Mouse (Mus musculus): ENCODE measurements around the gene Glis3. TPM values are rescaled to one million over a fixed set of nuclear protein-coding genes. Genes with fewer than 3 reads are reported as not detected.

The Glis3 gene
- polyA plus RNA-seq, 2 experiments: 2.9 to 3.1 TPM

DNA sequence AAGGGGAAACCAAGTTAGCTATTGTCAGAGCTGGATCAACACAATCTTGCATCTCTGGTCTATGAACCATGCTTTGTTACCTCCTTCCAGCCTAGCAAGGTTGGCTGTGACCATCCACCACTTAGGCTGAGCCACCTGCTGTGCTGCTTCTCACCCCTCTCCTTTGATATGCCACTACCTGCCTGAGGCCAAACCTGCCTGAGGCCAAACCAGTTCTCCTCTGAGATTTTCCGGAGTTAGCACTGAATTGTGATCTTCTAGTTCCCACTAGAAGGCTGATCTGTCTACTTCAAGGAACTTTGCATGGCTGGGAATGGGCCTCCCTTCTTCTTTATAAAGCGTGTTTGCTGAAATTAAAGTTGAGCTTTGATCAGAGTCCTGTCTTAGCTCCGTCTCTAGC lies 448.4 kb downstream of the Glis3 start:
- H3K9me3 ChIP-seq (ENCODE audit: control insufficient read depth, low read length): no peaks in the 10 kb centered on the region
- H3K4me1 ChIP-seq (ENCODE audit: control insufficient read depth, insufficient read depth, low read length): no peaks in the 10 kb centered on the region
- H3K4me3 ChIP-seq (replicated peaks; ENCODE audit: low read length): no peak overlapping the region
- no peaks in the 10 kb centered on the region for H3K36me3 ChIP-seq (ENCODE audit: control insufficient read depth, insufficient read depth, low read length)
- DNase-seq (ENCODE audit: low spot score) (no peak), ATAC-seq (ENCODE audit: low FRiP score, low read depth) (no peak)
- no peak for TF ChIP-seq POLR2A (IDR thresholded peaks at IDR 0.05; ENCODE audit: borderline replicate concordance, extremely low read depth, insufficient read depth, insufficient read length)
- 66% methylated on average over 3 of the region's 3 CpGs for WGBS
- no peak overlapping the region for H3K4me2 ChIP-seq (replicated peaks; ENCODE audit: low read depth, low read length, severe bottlenecking)
- no peak overlapping the region for H3K9ac ChIP-seq (ENCODE audit: low read depth, low read length, severe bottlenecking)
- H3K27me3 ChIP-seq (ENCODE audit: control insufficient read depth, insufficient read depth, low read length): no peaks in the 10 kb centered on the region
- H3K27ac ChIP-seq (replicated peaks; ENCODE audit: low read depth, low read length): no peak overlapping the region

DNA sequence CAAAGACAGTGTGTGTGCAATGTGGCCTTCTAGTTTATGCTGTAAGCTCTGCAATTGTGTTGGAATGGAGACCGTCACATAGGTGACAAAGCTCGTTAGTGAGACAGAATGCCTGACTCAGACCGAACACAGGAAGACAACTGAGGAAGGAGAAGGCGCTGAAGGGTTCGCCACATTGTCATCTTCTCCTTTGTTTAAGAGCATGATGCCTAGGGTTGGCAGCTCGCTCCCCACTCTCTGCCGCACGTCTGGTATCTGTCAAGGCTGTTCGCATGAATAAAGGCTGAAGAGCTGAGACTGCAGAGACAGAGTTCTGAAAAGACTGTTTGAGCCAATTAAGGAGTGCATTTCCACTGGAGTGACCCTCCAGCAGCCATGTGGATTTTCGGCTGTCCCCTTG lies 452.4 kb downstream of the Glis3 start:
- no peak overlapping the region for H3K27ac ChIP-seq (replicated peaks; ENCODE audit: low read depth, low read length)
- no peak for ATAC-seq (ENCODE audit: low FRiP score, low read depth)
- 75% methylated on average over 10 of the region's 10 CpGs for WGBS

GRCm38 (mm10) chr19:28225651-28226050 lies 454.2 kb downstream of the Glis3 start:
- H3K36me3 ChIP-seq (ENCODE audit: control insufficient read depth, insufficient read depth, low read length): no peaks in the 10 kb centered on the region
- 22% methylated on average over 6 of the region's 6 CpGs for WGBS
- no peaks in the 10 kb centered on the region for H3K27me3 ChIP-seq (ENCODE audit: control insufficient read depth, insufficient read depth, low read length)
- no peaks in the 10 kb centered on the region for H3K4me1 ChIP-seq (ENCODE audit: control insufficient read depth, insufficient read depth, low read length)
- no peak overlapping the region for H3K4me2 ChIP-seq (replicated peaks; ENCODE audit: low read depth, low read length, severe bottlenecking)
- H3K9ac ChIP-seq (ENCODE audit: low read depth, low read length, severe bottlenecking): no peak overlapping the region
- ATAC-seq (ENCODE audit: low FRiP score, low read depth): no peak
- no peak for TF ChIP-seq POLR2A (IDR thresholded peaks at IDR 0.05; ENCODE audit: borderline replicate concordance, extremely low read depth, insufficient read depth, insufficient read length)
- no peak overlapping the region for H3K4me3 ChIP-seq (replicated peaks; ENCODE audit: low read length)
- H3K9me3 ChIP-seq (ENCODE audit: control insufficient read depth, low read length): no peaks in the 10 kb centered on the region
- H3K27ac ChIP-seq (replicated peaks; ENCODE audit: low read depth, low read length): no peak overlapping the region
- no peak for DNase-seq (ENCODE audit: low spot score)

More for the DNA sequence above, 452.4 kb downstream of the Glis3 start:
- H3K4me1 ChIP-seq (ENCODE audit: control insufficient read depth, insufficient read depth, low read length): no peaks in the 10 kb centered on the region
- no peak for DNase-seq (ENCODE audit: low spot score)
- H3K4me2 ChIP-seq (replicated peaks; ENCODE audit: low read depth, low read length, severe bottlenecking): no peak overlapping the region
- H3K36me3 ChIP-seq (ENCODE audit: control insufficient read depth, insufficient read depth, low read length): no peaks in the 10 kb centered on the region
- no peaks in the 10 kb centered on the region for H3K9me3 ChIP-seq (ENCODE audit: control insufficient read depth, low read length)
- H3K27me3 ChIP-seq (ENCODE audit: control insufficient read depth, insufficient read depth, low read length): no peaks in the 10 kb centered on the region
- H3K4me3 ChIP-seq (replicated peaks; ENCODE audit: low read length): no peak overlapping the region
- TF ChIP-seq POLR2A (IDR thresholded peaks at IDR 0.05; ENCODE audit: borderline replicate concordance, extremely low read depth, insufficient read depth, insufficient read length): no peak
- no peak overlapping the region for H3K9ac ChIP-seq (ENCODE audit: low read depth, low read length, severe bottlenecking)

DNA sequence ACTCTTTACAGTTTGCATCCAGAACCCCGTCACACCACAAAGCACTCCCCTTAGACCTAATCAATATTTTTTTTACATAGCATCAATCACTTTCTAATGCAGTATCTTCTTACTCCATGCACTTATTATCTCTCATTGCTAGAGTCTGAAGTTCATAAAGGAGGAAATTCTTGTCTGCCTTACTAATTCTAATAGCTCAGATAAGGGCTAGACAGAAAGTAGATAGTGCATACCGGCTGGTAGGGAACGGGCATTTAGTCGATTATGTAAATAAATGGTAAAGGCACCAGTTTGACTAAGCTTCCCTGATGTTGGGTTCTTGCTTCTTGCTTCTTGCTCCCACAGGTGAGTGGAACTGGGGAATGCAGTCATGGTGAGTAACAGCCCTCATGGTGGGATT lies 468.2 kb downstream of the Glis3 start:
- Histone ChIP-seq H3K36me3 (ENCODE audit: control insufficient read depth, insufficient read depth, low read length) (no peaks in the 10 kb centered on the region), H3K27ac (replicated peaks; ENCODE audit: low read depth, low read length) (no peak overlapping the region), H3K27me3 (ENCODE audit: control insufficient read depth, insufficient read depth, low read length) (no peaks in the 10 kb centered on the region), H3K4me3 (replicated peaks; ENCODE audit: low read length) (no peak overlapping the region), H3K9me3 (ENCODE audit: control insufficient read depth, low read length) (no peaks in the 10 kb centered on the region; the same call in 1 of the 2 replicates), H3K4me2 (replicated peaks; ENCODE audit: low read depth, low read length, severe bottlenecking) (no peak overlapping the region), H3K9ac (ENCODE audit: low read depth, low read length, severe bottlenecking) (no peak overlapping the region), H3K4me1 (ENCODE audit: control insufficient read depth, insufficient read depth, low read length) (no peaks in the 10 kb centered on the region)
- DNase-seq (ENCODE audit: low spot score) (no peak), ATAC-seq (ENCODE audit: low FRiP score, low read depth) (no peak)
- no peak for TF ChIP-seq POLR2A (IDR thresholded peaks at IDR 0.05; ENCODE audit: borderline replicate concordance, extremely low read depth, insufficient read depth, insufficient read length)
- WGBS: 94% methylated on average over 4 of the region's 4 CpGs

Other genes starting within 250 kb of the Glis3 start
- gene Slc1a1, start 155.0 kb upstream of the Glis3 start, polyA plus RNA-seq (2012; rRNA removed): 1.1 and 1.7 TPM in 2 replicates
- 0.66 and 0.81 TPM in 2 replicates for gene Slc1a1, start 155.0 kb upstream of the Glis3 start, polyA plus RNA-seq (2014; fragmentation: Nextera tagmentation; extraction: Ambion mirVana)